In genomic region chr2:117451818-117452217, GRCm38 (mm10) we compare ENCODE assay signal across 19 mouse cellular contexts.
DNase-seq lines count a peak whose midpoint lies in the region; ATAC-seq and TF ChIP-seq lines count a peak whose summit lies in the region.
"Had no signal": no experiment of that assay in that cellular context is flagged by ENCODE, and none has a peak within 500 bp of the region (broad histone marks: within the 10 kb centered on the region; RNA-seq: fewer than 3 reads in every experiment).

No protein-coding gene starts in this region.

- no peaks in the 10 kb centered on the region for H3K36me3 ChIP-seq in forebrain, postnatal 0 days (ENCODE audit: insufficient read depth)
- H3K36me3 ChIP-seq in forebrain, embryonic 15.5 days: no peaks in the 10 kb centered on the region
- no peaks in the 10 kb centered on the region for H3K36me3 ChIP-seq in heart, embryonic 15.5 days
- H3K36me3 ChIP-seq: kidney, embryonic 15.5 days had no signal

- H3K9ac ChIP-seq in forebrain, postnatal 0 days: no peak overlapping the region
- H3K9ac ChIP-seq in forebrain, embryonic 15.5 days (replicated peaks): no peak overlapping the region
- no peak overlapping the region for H3K9ac ChIP-seq in heart, embryonic 15.5 days
- H3K9ac ChIP-seq: hindbrain, embryonic 14.5 days; kidney, embryonic 15.5 days; liver, embryonic 14.5 days had no signal

- H3K27ac ChIP-seq in forebrain, postnatal 0 days (ENCODE audit: low read depth, low read length): no peak overlapping the region
- no peak overlapping the region for H3K27ac ChIP-seq in forebrain, embryonic 15.5 days (replicated peaks)
- H3K27ac ChIP-seq in heart, embryonic 15.5 days: peak overlapping the region; percentile 72
- H3K27ac ChIP-seq: hindbrain, embryonic 14.5 days; kidney, embryonic 15.5 days; liver, embryonic 14.5 days had no signal

- no peaks in the 10 kb centered on the region for H3K9me3 ChIP-seq in forebrain, postnatal 0 days (ENCODE audit: low read length)
- H3K9me3 ChIP-seq in forebrain, embryonic 15.5 days: no peaks in the 10 kb centered on the region
- H3K9me3 ChIP-seq in heart, embryonic 15.5 days (replicated peaks): no peaks in the 10 kb centered on the region
- H3K9me3 ChIP-seq: kidney, embryonic 15.5 days had no signal

- no peaks in the 10 kb centered on the region; the same call in 1 of the 2 replicates for H3K27me3 ChIP-seq in forebrain, postnatal 0 days (ENCODE audit: insufficient read depth, low read length)
- no peaks in the 10 kb centered on the region for H3K27me3 ChIP-seq in forebrain, embryonic 15.5 days
- no peaks in the 10 kb centered on the region for H3K27me3 ChIP-seq in heart, embryonic 15.5 days
- H3K27me3 ChIP-seq: kidney, embryonic 15.5 days had no signal

- TF ChIP-seq CTCF in forebrain, postnatal 0 days (IDR thresholded peaks at IDR 0.05; ENCODE audit: low read depth): no peak; the same call in 1 of the 2 replicates

- 74% methylated on average over 5 of the region's 5 CpGs for WGBS in forebrain, postnatal 0 days
- WGBS in forebrain, embryonic 15.5 days: 78% methylated on average over 5 of the region's 5 CpGs
- 27% methylated on average over 5 of the region's 5 CpGs for WGBS in heart, embryonic 15.5 days

- no peaks in the 10 kb centered on the region for H3K4me1 ChIP-seq in forebrain, postnatal 0 days (ENCODE audit: insufficient read depth)
- peaks cover 9% of the 10 kb centered on the region for H3K4me1 ChIP-seq in forebrain, embryonic 15.5 days
- H3K4me1 ChIP-seq in heart, embryonic 15.5 days (replicated peaks): peaks cover 11% of the 10 kb centered on the region
- H3K4me1 ChIP-seq: kidney, embryonic 15.5 days had no signal

- peak; percentile 10; the same call in 1 of the 2 replicates for ATAC-seq in forebrain, postnatal 0 days
- ATAC-seq in forebrain, embryonic 15.5 days (replicated peaks): no peak
- peak; percentile 79 for ATAC-seq in heart, embryonic 15.5 days (replicated peaks; ENCODE audit: insufficient number of reproducible peaks, insufficient read depth, low FRiP score, low read depth)
- ATAC-seq: forebrain, embryonic 16.5 days; midbrain, embryonic 16.5 days had no signal

- DNase-seq in forebrain, postnatal 0 days: no peak
- no peak for DNase-seq in heart, adult 18-20 months
- DNase-seq in lung, postnatal 10 days: peak; percentile 18
- DNase-seq in lung, postnatal 4 days: no peak
- DNase-seq in embryo, embryonic 9.5 days (ENCODE audit: extremely low spot score): no peak
- no peak for DNase-seq in cerebellum, adult 11 months
- DNase-seq: adrenal gland, postnatal 36 days; cerebellum, adult 2 months; lung, postnatal 14 days; right cerebral cortex, postnatal 14 days; spleen, adult 18-20 months; thymus, adult 2 months had no signal

- no peak overlapping the region for H3K4me2 ChIP-seq in forebrain, postnatal 0 days (ENCODE audit: low read depth)
- H3K4me2 ChIP-seq in forebrain, embryonic 15.5 days (replicated peaks): no peak overlapping the region
- H3K4me2 ChIP-seq in heart, embryonic 15.5 days: no peak overlapping the region
- H3K4me2 ChIP-seq: hindbrain, embryonic 14.5 days; kidney, embryonic 15.5 days had no signal

- H3K4me3 ChIP-seq in forebrain, postnatal 0 days (ENCODE audit: low read depth, low read length): no peak overlapping the region
- H3K4me3 ChIP-seq in forebrain, embryonic 15.5 days: no peak overlapping the region
- H3K4me3 ChIP-seq in heart, embryonic 15.5 days: no peak overlapping the region
- H3K4me3 ChIP-seq: kidney, embryonic 15.5 days had no signal
